Mouse (Mus musculus) testis, adult 2 months (tissue): ENCODE measurements around the gene Rps16.

ENCODE experiments used
- CTCF ChIP-seq: fragments of 200-500 bp; IDR thresholded peaks from 2 replicates; pipeline ENCODE4 v1.5.1; 2012; ENCODE audit warnings: low read depth, mild to moderate bottlenecking, inconsistent platforms, low read length, moderate library complexity; ENCODE audit not compliant: control insufficient read depth, insufficient read depth, insufficient replicate concordance
- POLR2A ChIP-seq: fragments of 200-500 bp; IDR thresholded peaks from 2 replicates; pipeline ENCODE4 v1.6.1; 2012; ENCODE audit warnings: low read depth, mild to moderate bottlenecking, inconsistent platforms, low read length, moderate library complexity; ENCODE audit not compliant: control insufficient read depth

DNA sequence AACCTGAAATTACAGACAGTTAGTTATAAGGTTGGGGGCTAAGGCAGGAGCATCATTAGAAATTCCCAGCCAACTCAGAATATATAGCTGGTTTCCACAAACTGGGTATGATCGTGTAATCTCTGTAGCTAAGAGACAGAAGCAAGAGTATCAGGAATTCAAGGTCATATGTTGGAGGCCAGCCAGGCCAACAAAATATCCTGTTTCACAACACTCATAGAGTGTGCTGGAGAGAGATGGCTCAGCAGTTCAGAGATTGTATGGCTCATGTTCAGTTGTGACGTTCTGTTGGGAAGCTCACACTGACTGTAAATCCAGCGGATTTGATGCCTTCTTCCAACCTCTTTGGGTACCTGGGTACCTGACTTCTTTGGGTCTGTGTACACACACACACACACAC, 2.7 kb upstream of the Rps16 start:
- TF ChIP-seq POLR2A (no peak), CTCF (no peak)
